Mouse (Mus musculus): ENCODE data around the gene Acad12.

Gene Acad12

DNA sequence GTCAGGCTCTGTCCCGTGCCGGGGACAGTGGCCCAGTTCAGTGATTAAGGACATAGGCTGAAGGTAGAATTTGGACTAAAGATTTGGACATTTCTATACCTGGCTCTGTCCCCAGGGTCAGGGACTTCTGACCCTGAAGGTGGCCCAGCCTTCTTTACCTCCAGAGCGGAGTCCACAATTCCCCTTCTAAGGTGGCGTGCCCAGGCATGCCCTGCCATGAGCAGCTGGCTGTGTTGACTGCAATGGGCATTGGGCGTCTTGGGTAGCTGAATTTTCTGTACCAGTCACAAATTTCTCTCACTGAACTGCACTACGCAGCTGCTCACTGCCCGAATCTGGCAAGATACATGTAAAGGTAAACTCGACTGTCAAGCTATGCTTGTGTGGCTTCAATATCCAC, 36.8 kb downstream of the Acad12 start:
- no peak for DNase-seq

DNA sequence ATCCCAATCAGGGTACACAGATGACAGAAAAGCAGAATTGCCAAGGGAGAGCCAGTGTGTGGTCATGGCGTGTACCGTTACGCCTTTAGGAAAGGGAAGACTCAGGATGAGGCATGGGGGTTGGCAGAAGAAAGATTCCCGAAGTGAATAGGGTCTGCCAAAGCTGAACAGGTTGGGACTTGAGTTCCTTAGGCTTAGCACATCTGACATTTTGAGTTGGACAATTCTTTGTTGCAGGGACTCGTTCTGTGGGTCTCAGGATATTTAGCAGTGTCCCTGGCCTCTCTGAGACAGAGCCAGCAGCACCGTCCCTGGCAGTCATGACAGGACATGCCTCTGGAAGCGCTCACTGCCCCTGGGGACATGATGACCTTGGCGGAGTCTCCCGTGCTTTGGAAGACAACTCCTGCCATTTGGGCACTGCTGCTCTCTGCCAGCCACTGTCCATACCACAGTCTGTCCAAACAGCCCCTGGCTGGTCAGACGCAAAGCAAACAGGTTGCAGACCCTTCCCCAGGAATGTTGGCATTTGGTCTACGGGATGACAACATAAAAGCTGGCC, 41.7 kb downstream of the Acad12 start:
- DNase-seq: no peak

DNA sequence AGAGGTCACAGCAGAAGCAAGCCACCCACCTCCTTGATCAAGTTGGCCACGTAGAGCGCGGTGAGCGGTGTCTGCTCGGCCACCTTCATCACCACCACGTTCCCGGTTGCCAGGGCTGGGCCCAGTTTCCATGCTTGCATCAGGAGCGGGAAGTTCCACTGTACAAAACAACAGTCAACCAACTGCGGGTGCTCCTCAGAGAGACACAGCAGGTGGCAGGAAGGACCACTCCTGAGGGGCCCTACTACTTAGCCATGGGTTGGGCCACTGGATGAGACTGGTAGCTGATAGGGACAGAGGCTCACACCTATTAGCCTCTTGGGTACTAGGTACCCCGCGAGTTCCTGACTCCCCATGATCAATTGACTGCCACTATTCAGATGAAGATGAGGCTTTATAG, 42.9 kb downstream of the Acad12 start:
- DNase-seq: no peak

DNA sequence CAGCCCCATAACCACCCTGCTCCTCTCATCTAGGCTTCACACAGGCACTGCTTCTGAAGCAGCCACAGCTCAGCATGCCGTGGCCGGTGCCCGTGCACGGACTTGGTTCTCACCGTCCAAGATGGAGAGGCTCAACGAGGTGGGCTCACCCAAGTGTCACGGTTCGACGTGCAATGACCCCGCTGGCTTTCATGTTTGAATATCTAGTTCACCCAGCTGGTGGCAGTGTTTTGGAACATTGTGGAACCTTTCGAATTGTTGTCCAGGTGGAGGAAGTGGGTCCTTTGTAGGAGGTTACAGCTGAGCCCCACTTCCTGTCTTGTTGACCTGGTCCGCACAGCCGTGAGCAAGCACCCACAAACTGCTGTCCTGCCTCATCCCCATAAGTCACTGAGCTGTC, 44.6 kb downstream of the Acad12 start:
- DNase-seq: peak in 1 of 2 experiments; percentile 21

DNA sequence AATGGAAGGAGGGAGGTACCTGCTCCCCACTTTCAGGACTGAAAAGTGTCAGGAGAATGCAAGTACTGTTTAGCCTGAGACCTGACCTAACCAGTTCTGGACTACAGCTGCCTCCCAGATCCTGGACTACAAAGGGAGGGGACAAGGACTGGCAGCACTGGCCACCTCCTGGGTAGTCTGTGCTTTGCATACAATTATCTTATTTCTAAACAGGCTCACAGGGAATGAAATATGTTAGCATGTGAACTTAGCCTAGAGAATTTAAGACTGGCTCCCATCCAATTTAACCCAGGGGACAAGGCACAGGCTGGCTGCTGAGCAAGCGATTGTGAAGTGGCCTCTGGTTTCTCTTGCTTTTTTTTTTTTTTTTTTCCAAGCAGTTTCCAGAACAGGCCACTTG, 48.0 kb downstream of the Acad12 start:
- DNase-seq: no peak

DNA sequence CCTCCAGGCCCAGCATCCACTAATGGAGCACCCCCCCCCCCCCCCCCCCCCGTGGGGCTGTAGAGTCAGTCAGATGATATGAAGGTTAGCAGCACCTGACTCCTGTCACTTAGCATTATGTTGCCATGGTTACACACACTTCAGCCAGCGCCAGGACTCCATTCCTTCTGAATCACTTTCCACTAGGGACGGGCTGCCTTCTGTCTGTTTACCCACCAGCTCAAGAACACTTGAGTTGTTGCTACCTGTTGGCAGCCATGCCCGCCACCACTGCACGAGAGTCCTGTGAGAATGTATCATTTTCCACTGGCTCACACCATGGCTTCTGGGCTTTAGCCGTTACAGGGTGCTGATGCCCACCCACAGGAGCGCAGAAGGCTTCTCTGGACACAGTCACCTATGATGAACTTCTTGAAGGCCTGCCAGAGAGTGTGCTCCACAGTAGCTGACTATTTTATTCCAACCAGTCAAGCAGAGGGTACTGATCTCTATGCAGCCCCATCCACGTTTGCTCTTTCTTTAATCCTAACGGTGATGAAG, 48.8 kb downstream of the Acad12 start:
- DNase-seq: no peak

DNA sequence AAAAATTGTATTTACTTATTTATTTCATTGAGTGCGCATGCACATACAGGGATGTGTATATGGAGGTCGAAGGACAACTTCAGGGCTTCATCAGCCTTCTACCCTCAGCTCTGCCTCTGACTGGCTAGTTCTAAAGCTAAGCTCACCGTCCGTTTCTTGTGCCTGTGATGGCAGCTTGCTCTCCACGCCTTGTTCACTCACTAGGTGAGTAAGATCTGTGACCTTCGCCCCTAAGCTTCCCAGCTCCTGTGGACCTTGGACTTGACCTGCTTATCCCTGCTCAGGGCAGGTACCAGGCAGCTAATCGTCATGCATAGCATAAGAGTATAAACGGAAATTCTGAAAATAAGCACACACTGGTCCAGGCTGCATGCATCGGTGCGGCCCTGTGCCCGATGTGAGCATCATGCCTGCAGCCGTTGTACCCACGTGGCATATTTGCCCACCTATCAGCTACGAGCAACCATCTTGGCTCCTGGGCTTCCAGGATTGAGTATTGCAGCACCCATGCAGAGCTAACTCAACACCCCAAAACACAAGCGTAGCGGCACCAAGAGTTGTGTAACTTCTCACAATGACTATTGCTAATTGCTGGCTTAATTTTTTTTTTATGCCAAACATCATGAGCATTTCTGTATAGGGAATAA, 52.6 kb downstream of the Acad12 start:
- no peak for DNase-seq

DNA sequence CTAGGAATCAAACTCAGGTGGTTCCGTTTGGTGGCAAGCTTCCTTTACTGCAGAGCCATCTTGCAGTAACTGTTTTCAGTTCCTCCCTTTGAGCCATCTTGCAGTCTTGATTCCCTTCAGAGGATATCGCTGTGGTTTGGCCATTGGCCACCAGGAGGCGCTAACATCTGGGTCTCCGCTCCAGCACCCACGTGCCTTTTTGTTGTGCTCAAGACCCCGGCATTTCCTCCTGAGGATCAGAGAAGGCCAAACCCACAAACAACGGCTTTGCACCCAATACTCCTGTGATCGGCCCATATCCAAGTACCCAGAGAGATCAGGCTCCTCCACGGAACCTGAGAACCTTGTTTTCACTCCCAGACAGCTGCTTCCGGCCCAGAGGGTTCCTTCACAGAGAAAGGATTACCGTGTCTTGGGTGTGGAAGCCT, 54.3 kb downstream of the Acad12 start:
- peak; percentile 83 to 92 for DNase-seq

DNA sequence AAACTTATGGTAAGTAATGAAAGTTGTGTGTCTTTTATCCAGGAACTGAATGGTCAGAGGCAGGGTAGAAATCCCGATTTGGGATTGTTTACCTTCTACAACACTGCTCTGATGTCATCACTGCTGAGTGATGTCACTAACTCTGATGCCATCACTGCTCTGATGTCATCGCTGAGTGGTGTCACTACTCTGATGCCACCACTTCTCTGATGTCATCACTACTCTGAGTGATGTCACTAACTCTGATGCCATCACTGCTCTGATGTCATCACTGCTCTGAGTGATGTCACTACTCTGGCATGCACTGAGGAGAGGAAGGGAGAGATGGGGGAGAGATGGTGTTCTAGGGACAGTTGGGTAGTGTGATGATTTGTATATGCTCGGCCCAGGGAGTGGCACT, 56.3 kb downstream of the Acad12 start:
- no peak for DNase-seq

DNA sequence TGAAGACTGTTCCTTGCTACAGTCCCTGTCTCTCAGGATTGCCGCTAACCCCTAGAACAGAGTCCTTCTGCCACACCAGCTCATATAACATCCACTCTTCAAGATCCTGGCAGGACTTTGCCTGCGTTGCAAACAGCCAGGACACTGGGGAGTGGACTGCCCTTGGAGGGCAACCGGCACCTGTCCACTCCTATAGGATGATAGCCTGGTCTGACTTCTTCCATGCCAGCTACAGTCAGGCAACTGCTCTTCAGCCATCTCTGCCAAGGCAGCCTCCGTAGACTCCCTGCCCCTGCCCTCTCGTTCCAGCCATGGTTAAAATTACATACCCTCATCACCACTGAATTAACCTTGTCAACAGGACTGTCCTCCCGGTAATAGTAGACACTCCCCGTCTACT, 69.5 kb downstream of the Acad12 start:
- no peak for DNase-seq

DNA sequence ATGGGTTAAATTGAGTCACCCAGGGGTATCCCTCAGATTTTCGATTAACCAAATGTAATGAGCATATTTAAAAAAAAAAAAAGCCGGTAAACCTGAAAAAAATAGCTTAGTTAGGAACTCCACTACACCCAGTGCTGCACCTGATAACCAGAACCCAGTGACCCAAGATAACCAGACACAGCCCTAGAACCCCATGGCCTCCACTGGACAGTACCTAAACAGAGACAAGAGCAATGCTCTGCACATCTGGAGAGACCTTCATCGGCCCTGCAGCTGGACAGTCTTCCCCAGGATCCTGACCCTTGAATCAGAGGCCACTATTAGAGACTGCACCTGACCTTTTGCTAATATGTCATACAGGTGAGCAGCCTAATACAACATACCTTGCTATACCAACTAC, 71.7 kb downstream of the Acad12 start:
- no peak for DNase-seq
